Mouse (Mus musculus): ENCODE results near the gene Gpc6. TPM values are rescaled to one million over a fixed set of nuclear protein-coding genes. Genes with fewer than 3 reads are reported as not detected.

Gpc6 gene
- polyA plus RNA-seq, 1 experiment from 2014 or later = 34.9 TPM

DNA sequence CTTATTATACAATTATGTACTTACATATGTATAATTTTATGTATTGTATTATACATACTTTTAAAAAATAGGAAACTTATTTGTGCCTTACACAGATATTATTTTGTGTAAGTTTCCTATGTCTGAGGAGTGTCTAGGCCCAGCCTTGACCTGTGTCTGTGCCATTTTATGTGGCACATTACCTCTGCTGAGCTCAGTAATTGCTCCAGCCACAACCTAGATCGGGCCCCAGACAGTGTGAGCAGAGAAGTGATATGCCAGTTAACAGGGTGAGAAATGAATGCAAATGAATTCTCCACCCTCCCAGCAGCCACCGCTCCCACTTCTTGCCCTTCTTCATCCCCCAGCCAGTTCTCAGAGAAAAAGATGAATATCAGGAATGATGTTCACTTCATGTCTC lies 848.3 kb downstream of the Gpc6 start:
- Histone ChIP-seq H3K27ac (replicated peaks; ENCODE audit: low read depth, low read length) (no peak overlapping the region), H3K9me3 (replicated peaks; ENCODE audit: control insufficient read depth, low read length) (no peaks in the 10 kb centered on the region), H3K4me2 (ENCODE audit: low read depth, low read length) (no peak overlapping the region), H3K9ac (replicated peaks; ENCODE audit: low read length) (no peak overlapping the region), H3K4me1 (ENCODE audit: control insufficient read depth, insufficient read depth, low read length) (no peaks in the 10 kb centered on the region), H3K36me3 (replicated peaks; ENCODE audit: control insufficient read depth, insufficient read depth, low read depth, low read length) (no peaks in the 10 kb centered on the region), H3K27me3 (ENCODE audit: control insufficient read depth, insufficient read depth, low read length) (no peaks in the 10 kb centered on the region), H3K4me3 (ENCODE audit: low read depth, low read length) (no peak overlapping the region)
- DNase-seq (ENCODE audit: low spot score) = no peak
- no peak for ATAC-seq (replicated peaks; ENCODE audit: insufficient number of reproducible peaks, low FRiP score, low TSS enrichment, low read depth)
- 79% methylated on average over 2 of the region's 2 CpGs for WGBS

DNA sequence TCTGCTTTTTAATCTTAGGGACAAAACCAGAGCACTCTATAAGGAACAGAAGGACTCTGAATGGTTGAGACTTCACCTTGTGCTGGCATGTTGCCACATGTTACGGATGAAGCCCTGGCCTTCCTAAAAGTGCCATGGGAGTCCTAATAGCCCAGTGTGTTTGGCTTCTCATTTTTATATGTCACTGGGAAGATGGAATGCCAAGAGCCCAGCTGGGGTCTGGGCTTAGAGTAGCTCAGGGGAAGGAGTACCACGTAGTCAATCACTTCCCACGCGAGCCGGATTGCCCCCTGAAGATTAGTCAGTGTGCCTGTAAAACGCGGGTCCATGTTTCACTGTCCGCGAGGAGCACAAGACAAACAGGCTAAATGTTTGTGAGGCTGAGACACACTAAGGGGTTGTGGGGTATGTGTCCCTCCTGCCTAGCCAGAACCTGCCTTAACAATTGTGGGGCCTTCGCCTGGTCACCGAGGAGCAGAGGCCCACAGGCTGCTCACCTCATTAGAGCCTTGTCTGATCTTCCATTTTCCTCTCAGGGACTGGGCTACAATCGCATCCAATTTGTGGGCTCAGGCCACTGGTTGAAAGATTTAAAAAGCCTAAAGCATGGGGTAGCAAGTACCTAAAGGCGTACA lies 852.9 kb downstream of the Gpc6 start:
- no peak overlapping the region for H3K4me2 ChIP-seq (ENCODE audit: low read depth, low read length)
- no peak overlapping the region for H3K27ac ChIP-seq (replicated peaks; ENCODE audit: low read depth, low read length)
- WGBS = 89% methylated on average over 13 of the region's 13 CpGs
- no peaks in the 10 kb centered on the region for H3K27me3 ChIP-seq (ENCODE audit: control insufficient read depth, insufficient read depth, low read length)
- DNase-seq (ENCODE audit: low spot score) = no peak
- ATAC-seq (replicated peaks; ENCODE audit: insufficient number of reproducible peaks, low FRiP score, low TSS enrichment, low read depth) = no peak
- no peaks in the 10 kb centered on the region for H3K9me3 ChIP-seq (replicated peaks; ENCODE audit: control insufficient read depth, low read length)
- H3K36me3 ChIP-seq (replicated peaks; ENCODE audit: control insufficient read depth, insufficient read depth, low read depth, low read length) = no peaks in the 10 kb centered on the region
- H3K4me3 ChIP-seq (ENCODE audit: low read depth, low read length) = no peak overlapping the region
- H3K9ac ChIP-seq (replicated peaks; ENCODE audit: low read length) = no peak overlapping the region
- no peaks in the 10 kb centered on the region for H3K4me1 ChIP-seq (ENCODE audit: control insufficient read depth, insufficient read depth, low read length)

DNA sequence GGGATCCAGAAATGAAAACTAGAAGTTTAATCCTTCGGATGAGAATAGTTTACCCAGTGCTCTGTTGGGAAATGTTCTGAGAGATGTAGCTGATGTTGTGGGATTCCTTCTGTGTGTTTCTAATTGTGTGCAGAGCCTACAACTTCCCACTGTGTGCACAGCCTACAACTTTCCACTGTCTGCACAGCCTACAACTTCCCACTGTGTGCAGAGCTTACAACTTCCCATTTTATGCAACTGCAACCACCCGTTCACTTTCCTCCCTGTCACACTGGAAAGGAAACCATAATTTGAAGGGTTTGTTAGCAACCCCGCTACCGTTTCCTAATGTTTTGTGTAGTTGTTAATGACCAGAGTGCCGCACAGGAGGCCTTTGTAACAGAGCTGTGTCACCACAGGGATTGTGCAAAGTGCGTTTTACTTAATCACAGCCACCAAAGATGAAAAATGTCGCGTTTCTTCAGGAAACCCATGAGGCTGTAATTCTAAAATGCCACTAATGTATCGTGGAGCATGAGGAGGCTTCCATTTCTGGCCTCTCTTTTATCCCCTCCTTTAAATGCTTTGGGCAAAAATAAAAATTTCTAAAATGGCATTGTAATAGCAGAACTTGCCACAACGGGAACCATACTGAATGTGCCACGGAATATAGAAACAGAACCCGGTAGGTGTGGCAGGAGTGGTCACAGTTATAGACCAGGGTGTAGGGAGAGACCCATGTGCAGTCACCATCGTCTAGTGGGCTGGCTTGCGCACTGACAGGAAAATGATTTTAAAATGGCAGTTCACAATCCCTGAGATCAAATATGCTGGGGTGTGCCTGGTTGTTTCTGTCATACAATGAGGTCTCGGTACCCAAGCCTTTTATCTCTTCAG lies 853.7 kb downstream of the Gpc6 start:
- ATAC-seq (replicated peaks; ENCODE audit: insufficient number of reproducible peaks, low FRiP score, low TSS enrichment, low read depth) = no peak
- no peak overlapping the region for H3K4me3 ChIP-seq (ENCODE audit: low read depth, low read length)
- 83% methylated on average over 15 of the region's 15 CpGs for WGBS

DNA sequence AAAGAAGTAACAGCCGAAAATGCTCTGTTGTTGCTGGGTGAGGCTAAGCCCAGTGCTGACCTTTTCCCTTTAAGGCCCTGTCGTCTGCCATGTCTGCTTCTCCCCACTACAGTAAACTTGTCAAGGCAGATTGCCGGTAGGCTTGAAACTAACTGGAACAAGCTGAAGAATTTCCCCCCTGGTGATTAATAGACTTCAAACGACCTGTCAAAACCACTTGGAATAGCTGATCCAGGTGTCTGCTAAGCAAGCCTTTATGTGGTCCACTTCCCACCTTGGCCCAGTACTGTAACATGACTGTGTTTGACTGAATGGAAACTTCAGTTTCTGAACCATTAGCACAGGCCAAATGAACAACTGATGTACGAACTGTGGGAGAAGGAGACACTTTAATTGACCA lies 856.6 kb downstream of the Gpc6 start:
- no peaks in the 10 kb centered on the region for H3K4me1 ChIP-seq (ENCODE audit: control insufficient read depth, insufficient read depth, low read length)
- DNase-seq (ENCODE audit: low spot score) (no peak), ATAC-seq (replicated peaks; ENCODE audit: insufficient number of reproducible peaks, low FRiP score, low TSS enrichment, low read depth) (no peak)
- H3K36me3 ChIP-seq (replicated peaks; ENCODE audit: control insufficient read depth, insufficient read depth, low read depth, low read length) = no peaks in the 10 kb centered on the region
- no peaks in the 10 kb centered on the region for H3K27me3 ChIP-seq (ENCODE audit: control insufficient read depth, insufficient read depth, low read length)
- H3K9me3 ChIP-seq (replicated peaks; ENCODE audit: control insufficient read depth, low read length) = no peaks in the 10 kb centered on the region
- 42% methylated on average over 5 of the region's 5 CpGs for WGBS
- no peak overlapping the region for H3K27ac ChIP-seq (replicated peaks; ENCODE audit: low read depth, low read length)
- no peak overlapping the region for H3K4me3 ChIP-seq (ENCODE audit: low read depth, low read length)
- H3K4me2 ChIP-seq (ENCODE audit: low read depth, low read length) = no peak overlapping the region
- no peak overlapping the region for H3K9ac ChIP-seq (replicated peaks; ENCODE audit: low read length)

More for the DNA sequence above, 853.7 kb downstream of the Gpc6 start:
- no peaks in the 10 kb centered on the region for H3K27me3 ChIP-seq (ENCODE audit: control insufficient read depth, insufficient read depth, low read length)
- no peak for DNase-seq (ENCODE audit: low spot score)
- H3K9ac ChIP-seq (replicated peaks; ENCODE audit: low read length) = no peak overlapping the region
- H3K4me2 ChIP-seq (ENCODE audit: low read depth, low read length) = no peak overlapping the region
- no peaks in the 10 kb centered on the region for H3K36me3 ChIP-seq (replicated peaks; ENCODE audit: control insufficient read depth, insufficient read depth, low read depth, low read length)
- no peaks in the 10 kb centered on the region for H3K9me3 ChIP-seq (replicated peaks; ENCODE audit: control insufficient read depth, low read length)
- no peak overlapping the region for H3K27ac ChIP-seq (replicated peaks; ENCODE audit: low read depth, low read length)
- H3K4me1 ChIP-seq (ENCODE audit: control insufficient read depth, insufficient read depth, low read length) = no peaks in the 10 kb centered on the region

DNA sequence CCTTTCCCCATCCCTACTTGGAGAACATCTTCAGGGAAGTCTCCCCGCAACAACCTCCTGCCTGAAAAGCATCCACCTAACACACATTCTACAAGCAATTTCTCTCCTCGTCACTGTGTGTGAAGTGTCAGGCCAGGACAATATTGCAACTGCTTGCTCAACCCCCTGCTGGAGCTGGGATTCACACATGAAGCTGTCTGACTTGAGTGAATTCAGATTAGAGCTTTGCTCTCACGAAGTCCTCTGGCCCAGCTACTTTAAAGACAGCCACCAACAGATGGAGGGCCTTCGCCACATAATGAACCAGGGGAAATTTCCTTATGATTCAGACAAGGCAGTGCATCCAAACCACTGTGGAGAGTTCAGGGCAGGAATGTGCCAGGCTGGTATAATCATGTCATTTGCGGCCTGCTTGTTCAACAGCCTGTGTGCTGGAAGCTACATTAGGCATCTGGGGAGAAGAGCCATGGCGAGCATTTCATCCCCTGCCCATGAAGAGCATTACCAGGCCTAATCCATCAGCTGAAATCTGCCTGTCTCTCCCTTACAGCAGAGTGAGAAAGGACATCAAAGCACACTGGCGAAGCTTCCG lies 858.7 kb downstream of the Gpc6 start:
- H3K9me3 ChIP-seq (replicated peaks; ENCODE audit: control insufficient read depth, low read length) = no peaks in the 10 kb centered on the region
- no peaks in the 10 kb centered on the region for H3K36me3 ChIP-seq (replicated peaks; ENCODE audit: control insufficient read depth, insufficient read depth, low read depth, low read length)
- no peak overlapping the region for H3K27ac ChIP-seq (replicated peaks; ENCODE audit: low read depth, low read length)
- ATAC-seq (replicated peaks; ENCODE audit: insufficient number of reproducible peaks, low FRiP score, low TSS enrichment, low read depth) (no peak), DNase-seq (ENCODE audit: low spot score) (no peak)
- no peaks in the 10 kb centered on the region for H3K27me3 ChIP-seq (ENCODE audit: control insufficient read depth, insufficient read depth, low read length)
- H3K4me3 ChIP-seq (ENCODE audit: low read depth, low read length) = no peak overlapping the region
- no peak overlapping the region for H3K4me2 ChIP-seq (ENCODE audit: low read depth, low read length)
- no peaks in the 10 kb centered on the region for H3K4me1 ChIP-seq (ENCODE audit: control insufficient read depth, insufficient read depth, low read length)
- H3K9ac ChIP-seq (replicated peaks; ENCODE audit: low read length) = no peak overlapping the region
- 84% methylated on average over 8 of the region's 8 CpGs for WGBS

DNA sequence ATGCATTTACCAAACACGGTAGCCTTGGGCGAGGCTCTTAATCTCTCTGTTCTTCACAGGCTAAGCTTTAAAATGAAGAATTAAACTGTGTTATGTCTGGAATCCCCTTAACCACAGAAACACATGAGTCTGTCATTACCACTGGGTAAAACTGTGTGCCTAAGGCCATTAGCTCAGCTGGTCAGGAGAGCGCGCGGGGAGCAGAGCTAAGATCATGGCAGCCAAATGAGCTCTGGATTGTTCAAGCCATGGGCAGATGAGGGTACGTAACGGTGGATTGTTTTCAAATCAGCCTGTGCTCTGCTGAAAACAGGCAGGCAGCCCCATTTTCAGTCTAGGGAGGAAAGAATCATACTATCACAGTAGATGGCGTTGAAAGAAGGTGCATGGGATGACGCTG lies 859.8 kb downstream of the Gpc6 start:
- Histone ChIP-seq H3K4me2 (ENCODE audit: low read depth, low read length) (no peak overlapping the region), H3K4me1 (ENCODE audit: control insufficient read depth, insufficient read depth, low read length) (no peaks in the 10 kb centered on the region), H3K9ac (replicated peaks; ENCODE audit: low read length) (no peak overlapping the region), H3K27ac (replicated peaks; ENCODE audit: low read depth, low read length) (no peak overlapping the region), H3K4me3 (ENCODE audit: low read depth, low read length) (no peak overlapping the region), H3K9me3 (replicated peaks; ENCODE audit: control insufficient read depth, low read length) (no peaks in the 10 kb centered on the region), H3K27me3 (ENCODE audit: control insufficient read depth, insufficient read depth, low read length) (no peaks in the 10 kb centered on the region), H3K36me3 (replicated peaks; ENCODE audit: control insufficient read depth, insufficient read depth, low read depth, low read length) (no peaks in the 10 kb centered on the region)
- WGBS = 80% methylated on average over 9 of the region's 9 CpGs
- DNase-seq (ENCODE audit: low spot score) (no peak), ATAC-seq (replicated peaks; ENCODE audit: insufficient number of reproducible peaks, low FRiP score, low TSS enrichment, low read depth) (no peak; the same call in 1 of the 2 replicates)

DNA sequence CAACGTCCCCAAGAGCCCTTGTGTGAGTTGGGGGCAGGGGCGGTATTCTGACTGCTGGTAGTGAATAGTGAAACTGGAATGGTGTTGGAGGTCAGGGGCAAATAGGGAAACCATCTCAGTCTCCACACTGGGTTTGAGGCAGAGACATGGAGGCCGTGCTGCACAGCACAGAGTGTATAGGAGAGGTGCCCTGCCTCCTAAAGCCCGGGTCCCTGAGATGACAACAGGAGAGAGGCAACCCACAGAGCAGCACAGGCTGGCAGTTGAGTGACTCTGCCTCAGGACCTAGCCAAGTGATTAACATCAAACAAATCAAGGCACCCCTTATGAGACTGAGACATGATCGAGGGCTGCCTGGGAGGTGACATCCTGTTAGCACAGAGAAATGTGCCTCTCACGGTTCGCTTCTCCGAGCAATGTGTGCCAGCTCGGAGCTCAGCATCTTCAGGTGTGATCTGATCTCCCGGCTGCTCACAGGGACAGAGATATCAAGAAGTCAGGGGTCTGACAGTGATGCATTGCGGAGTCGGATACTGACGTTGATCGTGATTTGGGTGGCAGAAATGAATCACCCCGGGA lies 860.5 kb downstream of the Gpc6 start:
- Histone ChIP-seq H3K36me3 (replicated peaks; ENCODE audit: control insufficient read depth, insufficient read depth, low read depth, low read length) (no peaks in the 10 kb centered on the region), H3K27me3 (ENCODE audit: control insufficient read depth, insufficient read depth, low read length) (no peaks in the 10 kb centered on the region), H3K27ac (replicated peaks; ENCODE audit: low read depth, low read length) (no peak overlapping the region), H3K9ac (replicated peaks; ENCODE audit: low read length) (no peak overlapping the region), H3K9me3 (replicated peaks; ENCODE audit: control insufficient read depth, low read length) (no peaks in the 10 kb centered on the region), H3K4me1 (ENCODE audit: control insufficient read depth, insufficient read depth, low read length) (no peaks in the 10 kb centered on the region), H3K4me2 (ENCODE audit: low read depth, low read length) (no peak overlapping the region), H3K4me3 (ENCODE audit: low read depth, low read length) (no peak overlapping the region)
- ATAC-seq (replicated peaks; ENCODE audit: insufficient number of reproducible peaks, low FRiP score, low TSS enrichment, low read depth) = no peak
- no peak for DNase-seq (ENCODE audit: low spot score)
- WGBS = 85% methylated on average over 15 of the region's 15 CpGs

DNA sequence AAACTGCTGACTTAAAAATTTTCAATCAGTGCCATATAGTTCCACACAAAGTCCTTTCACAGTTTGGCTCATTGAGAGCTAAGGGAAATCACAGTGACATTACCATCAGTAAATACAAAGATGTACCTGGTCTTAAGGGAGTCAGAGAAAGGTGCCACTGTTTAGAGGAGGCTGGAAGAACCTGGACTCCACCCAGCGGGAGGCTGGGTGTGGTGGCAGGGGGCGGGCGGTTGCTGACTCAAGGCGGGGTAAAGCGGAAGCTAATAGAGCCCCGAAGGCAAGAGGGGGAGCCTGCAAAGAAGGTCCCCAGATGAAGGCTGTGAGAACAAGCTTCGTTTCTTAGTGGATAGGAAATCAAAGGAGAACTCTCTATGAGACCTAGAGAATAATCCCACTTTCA lies 861.5 kb downstream of the Gpc6 start:
- ATAC-seq (replicated peaks; ENCODE audit: insufficient number of reproducible peaks, low FRiP score, low TSS enrichment, low read depth) (no peak), DNase-seq (ENCODE audit: low spot score) (peak; percentile 21)
- Histone ChIP-seq H3K4me3 (ENCODE audit: low read depth, low read length) (no peak overlapping the region), H3K9me3 (replicated peaks; ENCODE audit: control insufficient read depth, low read length) (no peaks in the 10 kb centered on the region), H3K9ac (replicated peaks; ENCODE audit: low read length) (no peak overlapping the region), H3K4me1 (ENCODE audit: control insufficient read depth, insufficient read depth, low read length) (no peaks in the 10 kb centered on the region), H3K36me3 (replicated peaks; ENCODE audit: control insufficient read depth, insufficient read depth, low read depth, low read length) (no peaks in the 10 kb centered on the region), H3K27ac (replicated peaks; ENCODE audit: low read depth, low read length) (no peak overlapping the region), H3K4me2 (ENCODE audit: low read depth, low read length) (no peak overlapping the region), H3K27me3 (ENCODE audit: control insufficient read depth, insufficient read depth, low read length) (no peaks in the 10 kb centered on the region)
- WGBS = 10% methylated on average over 7 of the region's 7 CpGs

Data from embryonic facial prominence, embryonic 11.5 days (tissue).